In genomic region chr10:17230040-17230818, GRCm38 (mm10) we compare ENCODE assay signal across 9 mouse cellular contexts.
DNase-seq lines count a peak whose midpoint lies in the region; ATAC-seq and TF ChIP-seq lines count a peak whose summit lies in the region.
"Had no signal": no experiment of that assay in that cellular context is flagged by ENCODE, and none has a peak within 500 bp of the region (broad histone marks: within the 10 kb centered on the region; RNA-seq: fewer than 3 reads in every experiment).

No protein-coding gene starts in this region.

- H3K4me3 ChIP-seq in layer of hippocampus, adult 2 months = no peak overlapping the region
- H3K4me3 ChIP-seq in embryonic facial prominence, embryonic 11.5 days (ENCODE audit: low read depth, low read length) = no peak overlapping the region
- H3K4me3 ChIP-seq in hindbrain, postnatal 0 days (ENCODE audit: low read length) = 0 out of 2 replicates have a peak overlapping the region, but pooled peaks have one; percentile 7
- no peak overlapping the region for H3K4me3 ChIP-seq in midbrain, embryonic 13.5 days (replicated peaks)

- DNase-seq in layer of hippocampus, adult 2 months (ENCODE audit: low spot score in 2 of 2) = no peak
- DNase-seq in layer of hippocampus, adult 9-10 months (ENCODE audit: low spot score) = no peak
- DNase-seq in embryonic facial prominence, embryonic 11.5 days (ENCODE audit: low spot score) = peak; percentile 54
- peak; percentile 64 for DNase-seq in hindbrain, postnatal 0 days (ENCODE audit: low spot score)
- DNase-seq in left cerebral cortex, adult 11 months (ENCODE audit: low spot score) = no peak
- no peak for DNase-seq in ovary, postnatal 10 days (ENCODE audit: low spot score)
- no peak for DNase-seq in urinary bladder, postnatal 10 days (ENCODE audit: low spot score)

- peak; percentile 84 for ATAC-seq in embryonic facial prominence, embryonic 11.5 days (replicated peaks; ENCODE audit: insufficient number of reproducible peaks, low FRiP score, low TSS enrichment, low read depth)
- ATAC-seq in hindbrain, postnatal 0 days = peak; percentile 89
- ATAC-seq in midbrain, embryonic 13.5 days = peak; percentile 94

- no peaks in the 10 kb centered on the region for H3K4me1 ChIP-seq in embryonic facial prominence, embryonic 11.5 days (ENCODE audit: control insufficient read depth, insufficient read depth, low read length)
- H3K4me1 ChIP-seq in hindbrain, postnatal 0 days (ENCODE audit: insufficient read depth, low read length) = peaks cover 5% of the 10 kb centered on the region
- peaks cover 17% of the 10 kb centered on the region for H3K4me1 ChIP-seq in midbrain, embryonic 13.5 days (replicated peaks)

- WGBS in embryonic facial prominence, embryonic 11.5 days = 5% methylated on average over 16 of the region's 16 CpGs
- 7% methylated on average over 16 of the region's 16 CpGs for WGBS in hindbrain, postnatal 0 days
- WGBS in midbrain, embryonic 13.5 days = 1% methylated on average over 16 of the region's 16 CpGs

- no peaks in the 10 kb centered on the region for H3K9me3 ChIP-seq in embryonic facial prominence, embryonic 11.5 days (replicated peaks; ENCODE audit: control insufficient read depth, low read length)
- H3K9me3 ChIP-seq in hindbrain, postnatal 0 days (ENCODE audit: low read length) = no peaks in the 10 kb centered on the region
- H3K9me3 ChIP-seq in midbrain, embryonic 13.5 days = no peaks in the 10 kb centered on the region
- H3K9me3 ChIP-seq: G1E had no signal

- H3K27ac ChIP-seq in layer of hippocampus, adult 2 months = peak overlapping the region; percentile 21; the same call in 1 of the 2 replicates
- H3K27ac ChIP-seq in embryonic facial prominence, embryonic 11.5 days (replicated peaks; ENCODE audit: low read depth, low read length) = 0 out of 2 replicates have a peak overlapping the region, but pooled peaks have one; percentile 7
- H3K27ac ChIP-seq in hindbrain, postnatal 0 days = peak overlapping the region; percentile 74
- H3K27ac ChIP-seq in midbrain, embryonic 13.5 days = peak overlapping the region; percentile 75

- H3K36me3 ChIP-seq in embryonic facial prominence, embryonic 11.5 days (replicated peaks; ENCODE audit: control insufficient read depth, insufficient read depth, low read depth, low read length) = no peaks in the 10 kb centered on the region
- H3K36me3 ChIP-seq in hindbrain, postnatal 0 days (ENCODE audit: insufficient read depth, low read length) = no peaks in the 10 kb centered on the region
- H3K36me3 ChIP-seq in midbrain, embryonic 13.5 days = no peaks in the 10 kb centered on the region
- H3K36me3 ChIP-seq: G1E had no signal

- H3K4me2 ChIP-seq in embryonic facial prominence, embryonic 11.5 days (ENCODE audit: low read depth, low read length) = no peak overlapping the region
- H3K4me2 ChIP-seq in hindbrain, postnatal 0 days (ENCODE audit: low read depth, low read length) = peak overlapping the region; percentile 44
- H3K4me2 ChIP-seq in midbrain, embryonic 13.5 days (replicated peaks) = peak overlapping the region; percentile 34

- no peaks in the 10 kb centered on the region for H3K27me3 ChIP-seq in embryonic facial prominence, embryonic 11.5 days (ENCODE audit: control insufficient read depth, insufficient read depth, low read length)
- H3K27me3 ChIP-seq in hindbrain, postnatal 0 days (ENCODE audit: insufficient read depth, low read length) = no peaks in the 10 kb centered on the region
- H3K27me3 ChIP-seq in midbrain, embryonic 13.5 days = no peaks in the 10 kb centered on the region

- no peak for TF ChIP-seq CTCF in layer of hippocampus, adult 2 months (conservative IDR thresholded peaks at IDR 0.05)
- TF ChIP-seq CTCF in hindbrain, postnatal 0 days (IDR thresholded peaks at IDR 0.05; ENCODE audit: low read depth) = no peak

- no peak overlapping the region for H3K9ac ChIP-seq in embryonic facial prominence, embryonic 11.5 days (replicated peaks; ENCODE audit: low read length)
- no peak overlapping the region for H3K9ac ChIP-seq in hindbrain, postnatal 0 days (replicated peaks; ENCODE audit: low read length)
- no peak overlapping the region for H3K9ac ChIP-seq in midbrain, embryonic 13.5 days (replicated peaks)

Comparison
In these comparisons a context has a peak if more than half of its experiments do, and no peak if none do; other contexts are left out.
1. DNase-seq: peak in embryonic facial prominence, embryonic 11.5 days (single experiment) and hindbrain, postnatal 0 days (single experiment); none in layer of hippocampus, adult 2 months (0 of 2), layer of hippocampus, adult 9-10 months (single experiment), left cerebral cortex, adult 11 months (single experiment), ovary, postnatal 10 days (single experiment) and urinary bladder, postnatal 10 days (single experiment).
2. H3K27ac ChIP-seq: peak in every context shown above with its lines; median percentile 75 in midbrain, embryonic 13.5 days; 74 in hindbrain, postnatal 0 days; 21 in layer of hippocampus, adult 2 months; 7 in embryonic facial prominence, embryonic 11.5 days.
3. Peak in every context shown above with its lines, with median percentiles within 50 percentile points of each other: ATAC-seq.